Mouse (Mus musculus) A20 (cell line): ENCODE measurements around the gene Nek11.
A peak's percentile ranks its signal among the peaks of the same experiment; 100 is the strongest.

ENCODE experiments used
- DNase-seq: peaks from one replicate; pipeline ENCODE4 v3.0.0-alpha.2; 2011; ENCODE audit warnings: low read depth, low spot score

The Nek11 gene

DNA sequence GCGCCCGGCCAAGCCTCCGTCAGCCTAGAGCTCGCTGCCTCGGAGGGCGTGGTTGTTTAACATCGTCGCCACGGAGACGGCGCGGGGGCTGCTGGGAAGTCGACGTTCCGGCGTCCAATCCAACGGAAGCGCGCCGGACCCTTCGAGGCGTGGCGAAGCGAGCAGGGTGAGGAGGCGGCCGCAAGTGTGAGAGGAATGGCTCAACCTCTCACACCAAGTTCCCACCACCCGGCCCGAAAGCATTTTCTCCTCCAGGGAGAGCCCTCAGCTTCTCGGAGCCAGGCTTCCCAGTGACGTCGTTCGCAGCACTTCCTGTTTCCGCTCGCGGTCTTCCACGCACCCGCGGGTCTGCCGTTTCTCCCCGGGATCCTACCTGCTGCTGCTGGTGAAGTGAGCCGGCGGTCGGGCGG, at the start of gene Nek11, which contains the start of gene Aste1:
Nek11 (minus strand) TSS at position 307 of the 410 bp plus-strand sequence.
Aste1 (plus strand) TSS at position 175 of the 410 bp plus-strand sequence.
- DNase-seq, result peak; percentile 93

DNA sequence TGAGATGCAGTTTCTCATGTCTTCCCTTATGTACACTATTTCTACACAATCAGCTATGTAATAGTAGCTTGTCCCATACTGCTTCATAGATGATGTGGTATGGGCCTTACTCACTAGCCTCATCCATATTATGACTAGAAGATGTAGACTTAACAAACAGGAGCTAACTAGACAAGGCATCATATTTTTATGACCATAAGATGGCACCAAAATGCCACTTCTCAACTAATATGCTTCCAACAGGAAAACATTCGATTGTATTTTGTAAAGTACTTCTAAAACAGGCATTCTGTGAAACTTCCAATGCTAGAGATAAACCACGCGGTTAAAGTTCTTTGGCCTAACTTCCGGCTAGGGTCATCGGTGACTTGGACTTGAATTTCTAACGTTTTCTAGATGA, 13.2 kb upstream of the Nek11 start:
- DNase-seq, result no peak

DNA sequence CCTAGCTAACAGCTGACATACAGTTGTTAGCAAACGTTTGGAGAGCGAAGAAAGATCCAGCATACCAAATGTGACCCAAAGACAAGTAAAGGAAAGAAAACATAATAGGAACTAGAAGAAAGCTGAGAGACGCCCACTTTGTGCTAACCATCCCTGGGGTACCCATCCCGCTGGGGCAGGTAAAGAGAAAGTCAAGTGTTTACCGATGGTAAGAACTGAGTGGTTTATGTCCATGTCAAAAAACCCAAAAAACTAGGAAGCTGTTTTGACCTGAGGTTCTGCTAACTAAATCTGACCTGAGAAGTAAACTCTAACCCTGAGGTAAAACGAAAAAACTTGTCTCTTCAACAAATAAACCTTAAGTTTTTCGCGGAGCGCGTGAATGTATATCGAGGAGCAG, 604 bp downstream of the Nek11 start:
- no peak for DNase-seq

DNA sequence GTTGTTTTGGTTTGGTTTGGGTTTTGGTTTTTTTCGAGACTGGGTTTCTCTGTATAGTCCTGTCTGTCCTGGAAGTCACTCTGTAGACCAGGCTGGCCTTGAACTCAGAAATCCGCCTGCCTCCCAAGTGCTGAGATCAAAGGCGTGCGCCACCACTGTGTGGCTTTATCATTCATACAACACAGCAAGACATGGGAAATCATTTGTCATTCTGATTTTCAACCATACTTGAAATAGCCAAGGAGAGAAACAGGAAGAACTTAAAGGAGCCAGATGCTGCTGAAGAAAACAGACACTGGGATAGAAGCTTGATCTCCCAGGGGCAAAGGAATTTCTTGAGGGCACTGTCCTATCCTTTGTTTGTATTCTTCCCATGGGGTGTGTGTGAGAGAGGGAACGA, 4.7 kb downstream of the Nek11 start:
- DNase-seq, result no peak

- peak; percentile 60 for DNase-seq
These were observed 6.0 kb downstream of the Nek11 start for GRCm38 (mm10) chr9:105389289-105389688.

- no peak for DNase-seq
These were observed 7.9 kb downstream of the Nek11 start for GRCm38 (mm10) chr9:105387403-105387802.

DNA sequence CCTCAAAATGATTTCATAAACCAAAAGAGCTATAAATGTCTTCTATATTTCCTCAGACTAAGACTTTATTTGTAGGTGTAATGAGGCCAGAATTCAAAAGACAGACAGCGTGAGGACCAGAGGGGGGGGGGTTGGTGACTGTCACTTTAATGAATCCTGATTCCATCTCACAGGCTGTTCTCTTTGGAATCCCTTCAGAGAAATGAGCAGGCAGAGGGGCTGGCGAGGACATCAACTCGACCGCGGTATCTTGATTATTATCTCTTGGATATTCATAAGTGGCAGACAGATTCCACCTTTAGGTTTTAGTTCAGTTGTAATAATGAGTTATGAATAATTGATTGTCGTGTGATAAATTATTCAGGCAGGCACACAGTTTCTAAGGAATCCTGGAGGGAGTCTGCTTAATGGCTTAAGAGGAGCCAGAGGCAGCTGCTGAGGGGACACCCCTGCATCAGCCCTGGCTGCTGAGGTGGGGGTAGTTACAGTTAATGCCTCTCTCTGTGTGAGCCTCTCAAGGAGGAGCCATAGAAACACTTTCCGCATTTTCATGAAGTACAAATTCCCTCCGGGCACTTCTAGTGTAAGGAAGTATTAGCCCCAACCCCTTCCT, 15.7 kb downstream of the Nek11 start:
- DNase-seq, result no peak

DNA sequence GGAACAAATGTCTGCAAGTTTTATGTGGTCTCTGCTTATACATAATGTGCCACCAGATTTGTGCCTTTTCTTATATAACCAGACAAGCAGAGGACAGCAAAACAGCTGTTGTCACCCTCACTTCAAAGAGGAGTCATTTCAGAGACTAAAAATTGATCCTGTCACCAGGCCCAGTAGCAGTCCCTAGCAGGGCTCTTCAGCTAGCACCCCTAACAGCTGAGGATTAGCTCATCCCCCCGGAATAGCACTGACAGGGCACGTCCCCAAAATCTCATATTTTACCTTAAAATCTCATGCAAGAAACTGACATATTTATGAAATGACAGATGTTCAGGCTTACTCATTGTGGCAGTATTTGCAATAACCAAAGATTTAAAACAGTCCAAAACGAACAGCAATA, 17.7 kb downstream of the Nek11 start:
- DNase-seq, result no peak

DNA sequence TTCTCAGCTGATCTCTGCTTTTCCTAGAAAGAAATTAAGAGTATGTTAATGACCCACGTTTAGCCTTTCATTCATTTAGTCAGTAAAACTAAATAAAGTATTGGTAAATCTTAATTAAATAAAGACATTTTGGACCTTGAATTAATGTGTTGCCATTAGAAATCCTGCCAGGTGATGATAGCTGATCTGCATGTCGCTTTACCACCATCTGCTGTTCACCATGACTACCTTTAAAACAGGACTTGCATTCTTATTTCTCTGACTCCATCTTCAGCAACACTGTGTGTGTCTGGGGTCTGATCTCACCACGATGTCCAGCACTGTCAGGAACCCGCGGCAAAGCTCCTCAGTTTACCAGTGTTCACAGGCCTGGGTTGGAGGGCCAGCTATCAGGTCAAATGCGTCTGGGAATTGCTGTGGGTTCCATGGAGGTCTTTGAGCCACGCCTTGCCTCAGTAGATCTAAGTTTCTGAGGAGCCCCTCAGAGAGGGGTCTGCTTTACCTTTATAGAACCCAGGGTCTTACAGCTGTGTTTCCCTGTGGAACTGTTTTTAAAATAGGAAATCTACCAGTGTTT, 18.3 kb downstream of the Nek11 start:
- no peak for DNase-seq

GRCm38 (mm10) chr9:105376411-105376810, 18.9 kb downstream of the Nek11 start:
- no peak for DNase-seq

DNA sequence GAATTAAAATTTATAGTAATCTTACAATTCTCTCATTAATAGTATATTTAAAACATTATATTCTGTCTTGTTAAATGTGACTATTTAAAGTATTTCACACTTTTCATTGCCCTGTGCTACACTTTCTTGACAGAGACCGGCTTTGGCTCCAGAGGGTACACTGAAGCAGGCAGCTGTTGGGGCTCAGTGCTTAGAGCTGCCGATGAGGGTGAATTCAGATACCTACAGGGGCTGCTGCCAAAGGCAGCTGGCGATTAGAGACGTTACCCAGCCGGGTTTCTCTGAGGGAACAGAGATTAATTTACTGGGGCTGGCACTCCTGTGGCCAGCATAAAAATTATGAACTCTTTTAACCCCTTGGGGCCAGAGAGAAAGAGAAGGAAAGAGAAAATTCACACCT, 21.0 kb downstream of the Nek11 start:
- DNase-seq, result no peak

DNA sequence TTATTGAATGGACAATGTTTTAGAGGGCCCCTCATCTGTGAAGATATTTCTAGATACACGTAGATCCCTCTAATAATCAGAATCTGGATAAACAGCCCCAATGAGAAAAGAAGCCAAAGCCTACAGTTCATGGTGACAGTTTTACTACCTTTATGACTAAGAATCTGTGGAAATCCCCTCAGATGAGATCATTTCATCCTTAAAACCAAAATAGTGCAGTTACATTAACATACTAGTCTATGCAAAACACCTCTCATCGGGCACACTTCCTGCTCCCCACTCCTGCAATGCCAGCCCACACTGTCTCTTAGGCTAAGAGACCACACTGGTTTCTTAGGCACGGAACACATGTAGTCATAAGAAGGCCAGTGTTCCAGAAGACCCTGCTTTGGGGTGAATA, 26.7 kb downstream of the Nek11 start:
- DNase-seq, result peak; percentile 78

DNA sequence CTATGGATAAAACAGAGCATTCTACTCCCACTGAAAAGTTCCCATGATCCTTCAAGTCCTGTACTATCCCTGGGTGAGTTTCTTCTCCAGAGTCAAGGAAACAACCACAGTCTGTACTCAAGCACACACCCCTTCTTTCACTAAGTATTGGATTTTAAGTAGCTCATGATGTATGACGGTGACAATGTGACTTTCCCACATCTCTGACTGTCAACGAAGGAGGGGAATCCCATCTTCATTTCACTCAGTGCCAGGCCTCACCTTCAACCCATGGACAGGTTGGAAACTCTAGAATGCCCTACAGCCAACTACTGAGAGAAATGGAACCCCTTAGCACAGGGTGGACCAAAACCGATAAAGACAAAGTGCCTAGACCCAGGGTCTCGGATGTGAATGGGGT, 29.1 kb downstream of the Nek11 start:
- DNase-seq, result no peak

DNA sequence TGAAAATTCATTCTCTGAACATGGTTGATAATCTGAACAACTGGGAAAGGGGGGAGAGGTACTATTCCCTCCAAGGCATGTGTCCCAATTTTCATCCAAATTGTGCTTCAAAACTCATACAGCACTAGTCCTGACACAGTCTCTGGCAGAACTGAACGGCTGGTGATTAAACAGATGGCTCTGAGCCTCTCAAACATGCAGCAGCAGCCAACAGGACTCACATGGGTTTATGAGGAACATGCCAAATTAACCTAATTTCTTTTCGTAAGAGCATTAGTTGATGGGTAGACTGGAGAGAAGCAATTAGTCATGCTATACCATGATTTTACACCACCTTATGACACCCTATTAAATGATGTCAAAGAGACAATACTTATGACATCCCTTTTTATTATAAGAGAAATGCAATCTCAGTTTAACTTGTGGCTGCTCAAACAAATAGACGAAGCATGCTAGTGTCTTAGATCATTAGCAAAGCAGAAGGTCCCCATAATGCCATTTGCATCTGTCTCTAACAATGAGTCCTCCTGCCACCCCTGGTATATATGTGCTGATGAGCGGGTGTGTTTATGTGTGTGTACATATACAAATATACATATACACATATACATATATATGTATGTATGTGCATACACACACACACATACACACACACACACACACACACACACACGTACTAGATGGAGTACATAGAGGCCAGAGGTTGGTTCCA, 31.6 kb downstream of the Nek11 start:
- no peak for DNase-seq

DNA sequence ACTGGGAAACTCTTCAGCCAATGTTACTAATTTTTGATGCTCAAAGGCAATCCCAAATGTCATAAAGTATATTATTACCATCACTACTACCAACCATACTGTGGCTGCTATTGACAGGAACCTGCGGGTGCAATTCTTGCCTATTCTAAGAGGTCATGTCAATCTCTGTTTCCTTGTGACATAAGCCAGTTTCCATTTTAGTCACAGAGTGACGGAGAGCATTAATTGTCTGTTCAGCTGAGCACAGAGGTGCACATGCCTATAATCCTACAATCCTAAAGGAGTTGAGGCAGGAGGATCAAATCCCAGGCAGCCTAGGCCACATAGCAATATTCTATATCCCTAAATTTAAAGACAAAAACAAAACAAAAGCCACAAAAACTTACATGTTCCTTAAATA, 33.1 kb downstream of the Nek11 start:
- peak; percentile 14 for DNase-seq

GRCm38 (mm10) chr9:105349034-105349433, 46.3 kb downstream of the Nek11 start:
- DNase-seq, result no peak

- DNase-seq, result no peak
These were observed 46.9 kb downstream of the Nek11 start for GRCm38 (mm10) chr9:105348242-105349031.

- DNase-seq, result no peak
These were observed 52.2 kb downstream of the Nek11 start for GRCm38 (mm10) chr9:105342994-105343656.

GRCm38 (mm10) chr9:105342565-105342964, 52.8 kb downstream of the Nek11 start:
- no peak for DNase-seq

DNA sequence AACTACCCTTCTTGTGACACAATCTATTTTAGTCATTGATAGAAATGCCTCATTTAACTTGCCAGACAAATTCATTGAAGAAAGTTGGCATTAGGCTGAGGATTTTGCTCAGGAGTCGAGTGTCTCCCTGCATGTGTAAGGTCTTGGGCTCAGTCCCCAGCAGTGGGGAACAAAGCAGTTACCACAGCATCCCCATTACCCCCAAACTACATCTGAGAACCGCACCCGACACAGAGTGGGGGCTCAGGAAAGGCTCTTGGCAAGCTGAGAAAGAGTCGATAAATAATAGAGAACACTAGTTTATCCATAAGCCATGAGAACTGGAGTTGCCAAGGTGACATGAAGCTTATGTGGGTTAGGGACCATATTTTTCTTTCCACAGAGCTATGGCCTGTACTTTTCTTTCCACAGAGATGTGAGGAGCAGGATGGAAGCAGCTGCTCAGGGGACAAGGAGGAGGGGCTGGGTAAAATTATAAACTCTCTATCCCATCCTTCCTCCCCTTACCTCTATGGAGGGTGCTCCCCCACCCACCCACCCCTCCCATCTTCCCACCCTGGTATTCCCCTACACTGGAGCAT, 62.8 kb downstream of the Nek11 start:
- DNase-seq, result no peak

- DNase-seq, result no peak
These were observed 73.5 kb downstream of the Nek11 start for GRCm38 (mm10) chr9:105321856-105322255.
